11 mouse cellular contexts compared by ENCODE assay signal in genomic region chr16:91096984-91097506, GRCm38 (mm10). TPM values are rescaled to one million over a fixed set of nuclear protein-coding genes. Genes with fewer than 3 reads are reported as not detected.
"Had no signal": no experiment of that assay in that cellular context is flagged by ENCODE, and none has a peak within 500 bp of the region (broad histone marks: within the 10 kb centered on the region; RNA-seq: fewer than 3 reads in every experiment).

No protein-coding gene starts in this region.

- H3K4me2 ChIP-seq: limb, embryonic 13.5 days; liver, embryonic 13.5 days; midbrain, embryonic 11.5 days had no signal

- H3K4me3 ChIP-seq: limb, embryonic 13.5 days; liver, embryonic 13.5 days had no signal

- DNase-seq: kidney, adult 2 months; liver, embryonic 13.5 days; lung, adult 2 months; lung, postnatal 36 days; right cerebral cortex, postnatal 25 days; thymus, postnatal 36 days had no signal

- H3K9me3 ChIP-seq: limb, embryonic 13.5 days; liver, embryonic 13.5 days had no signal

- H3K36me3 ChIP-seq: limb, embryonic 13.5 days; liver, embryonic 13.5 days had no signal

- ATAC-seq: intestine, embryonic 16.5 days; lung, postnatal 0 days; midbrain, embryonic 16.5 days had no signal

- H3K27me3 ChIP-seq: limb, embryonic 13.5 days had no signal

- H3K4me1 ChIP-seq: limb, embryonic 13.5 days; liver, embryonic 13.5 days had no signal

- H3K9ac ChIP-seq: limb, embryonic 13.5 days; liver, embryonic 13.5 days had no signal

- H3K27ac ChIP-seq: limb, embryonic 13.5 days; liver, embryonic 13.5 days had no signal

RNA-seq across cellular contexts. Expression of gene 4932438H23Rik, which starts 2.1 kb away (rescaled TPM):
- polyA plus RNA-seq: liver, embryonic 13.5 days; midbrain, embryonic 11.5 days had no signal
